Mouse (Mus musculus): ENCODE measurements at regions not wholly inside any gene's neighbourhood (a gene's known extent, or its start where the extent isn't known, plus 50 kb on each side); places are given as distances from the start of the nearest gene placed in this dataset.

DNA sequence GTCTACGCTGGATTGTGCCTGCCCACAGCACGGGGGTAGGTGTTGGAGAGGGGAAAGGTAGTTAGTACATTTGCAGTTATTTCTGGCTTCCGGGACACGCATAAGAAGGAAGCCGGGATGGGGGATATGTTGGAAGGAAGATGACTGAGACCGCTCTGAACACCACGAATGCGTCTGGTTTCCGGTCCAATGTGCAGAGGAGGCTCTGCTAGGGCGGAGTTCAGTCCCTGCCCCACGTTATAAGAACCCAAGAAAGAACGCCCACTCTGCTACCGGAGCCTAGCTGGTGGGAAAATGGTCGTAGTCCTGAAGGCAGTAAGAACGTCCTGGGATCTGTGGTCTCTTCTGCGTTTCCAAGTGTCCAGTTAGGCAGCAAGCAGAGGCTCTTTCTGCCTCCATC lies 104.1 kb downstream of the Sox9 start:
- H3K4me1 ChIP-seq (ENCODE audit: insufficient read depth): no peaks in the 10 kb centered on the region
- 80% methylated on average over 16 of the region's 16 CpGs for WGBS
- ATAC-seq (ENCODE audit: insufficient read depth): no peak
- DNase-seq: no peak
- H3K36me3 ChIP-seq (ENCODE audit: insufficient read depth): no peaks in the 10 kb centered on the region
- no peaks in the 10 kb centered on the region for H3K27me3 ChIP-seq (ENCODE audit: insufficient read depth, low read length)
- no peak overlapping the region for H3K4me2 ChIP-seq
- no peak overlapping the region for H3K27ac ChIP-seq (ENCODE audit: low read depth)
- H3K9me3 ChIP-seq (ENCODE audit: low read depth, low read length): no peaks in the 10 kb centered on the region
- H3K9ac ChIP-seq: no peak overlapping the region
- H3K4me3 ChIP-seq (ENCODE audit: low read depth, low read length): no peak overlapping the region
- TF ChIP-seq CTCF (IDR thresholded peaks at IDR 0.05; ENCODE audit: low read depth): no peak

DNA sequence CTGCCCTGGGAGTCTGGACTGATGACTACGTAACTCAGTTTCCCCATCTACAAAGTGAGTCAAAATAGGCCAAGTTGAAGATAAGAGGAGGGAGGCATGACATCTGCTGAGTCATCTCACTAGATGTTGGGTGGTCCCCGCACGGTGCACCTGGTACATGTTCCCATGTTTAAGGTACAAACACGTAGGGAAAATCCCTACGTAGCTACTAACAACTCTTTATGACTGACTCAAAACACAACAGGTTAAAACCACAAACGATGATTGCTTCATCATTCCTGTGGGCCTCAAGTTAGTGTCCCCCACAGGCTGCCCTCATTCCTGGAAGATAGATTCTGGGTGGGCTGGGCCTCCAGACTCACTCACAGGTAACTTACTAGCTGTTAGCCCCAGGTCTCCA lies 107.7 kb downstream of the Sox9 start:
- Histone ChIP-seq H3K4me1 (ENCODE audit: insufficient read depth) (no peaks in the 10 kb centered on the region), H3K9me3 (ENCODE audit: low read depth, low read length) (no peaks in the 10 kb centered on the region), H3K9ac (no peak overlapping the region), H3K4me3 (ENCODE audit: low read depth, low read length) (no peak overlapping the region), H3K27me3 (ENCODE audit: insufficient read depth, low read length) (no peaks in the 10 kb centered on the region), H3K36me3 (ENCODE audit: insufficient read depth) (no peaks in the 10 kb centered on the region), H3K27ac (ENCODE audit: low read depth) (no peak overlapping the region), H3K4me2 (no peak overlapping the region)
- DNase-seq (no peak), ATAC-seq (ENCODE audit: insufficient read depth) (no peak)
- WGBS: 89% methylated on average over 6 of the region's 6 CpGs
- TF ChIP-seq CTCF (IDR thresholded peaks at IDR 0.05; ENCODE audit: low read depth): no peak

DNA sequence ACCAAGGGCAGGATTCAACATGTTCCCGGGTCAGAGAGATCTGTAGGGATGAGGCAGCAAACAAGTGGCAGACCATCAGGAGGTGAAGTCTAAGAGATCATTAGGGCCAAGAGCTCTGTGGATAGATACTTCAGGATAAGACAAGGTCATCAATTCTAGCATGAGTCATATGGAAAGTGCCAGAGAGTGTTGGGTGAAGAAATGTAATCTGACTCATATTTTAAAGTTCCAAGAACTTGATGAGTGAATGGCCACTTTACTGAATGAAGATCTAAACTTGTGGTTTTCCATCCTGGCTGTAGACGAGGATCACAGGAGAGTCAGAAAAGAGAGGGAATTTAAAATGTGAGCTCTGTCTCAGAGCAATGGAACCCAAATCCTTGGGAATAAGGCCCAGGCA lies 115.6 kb downstream of the Sox9 start:
- H3K4me2 ChIP-seq: no peak overlapping the region
- no peaks in the 10 kb centered on the region for H3K36me3 ChIP-seq (ENCODE audit: insufficient read depth)
- DNase-seq (no peak), ATAC-seq (ENCODE audit: insufficient read depth) (no peak)
- H3K27ac ChIP-seq (ENCODE audit: low read depth): no peak overlapping the region
- H3K4me3 ChIP-seq (ENCODE audit: low read depth, low read length): no peak overlapping the region
- H3K9me3 ChIP-seq (ENCODE audit: low read depth, low read length): no peaks in the 10 kb centered on the region
- WGBS: 70% methylated on average over 2 of the region's 2 CpGs
- no peak overlapping the region for H3K9ac ChIP-seq
- no peaks in the 10 kb centered on the region for H3K4me1 ChIP-seq (ENCODE audit: insufficient read depth)
- no peaks in the 10 kb centered on the region for H3K27me3 ChIP-seq (ENCODE audit: insufficient read depth, low read length)
- TF ChIP-seq CTCF (IDR thresholded peaks at IDR 0.05; ENCODE audit: low read depth): no peak

DNA sequence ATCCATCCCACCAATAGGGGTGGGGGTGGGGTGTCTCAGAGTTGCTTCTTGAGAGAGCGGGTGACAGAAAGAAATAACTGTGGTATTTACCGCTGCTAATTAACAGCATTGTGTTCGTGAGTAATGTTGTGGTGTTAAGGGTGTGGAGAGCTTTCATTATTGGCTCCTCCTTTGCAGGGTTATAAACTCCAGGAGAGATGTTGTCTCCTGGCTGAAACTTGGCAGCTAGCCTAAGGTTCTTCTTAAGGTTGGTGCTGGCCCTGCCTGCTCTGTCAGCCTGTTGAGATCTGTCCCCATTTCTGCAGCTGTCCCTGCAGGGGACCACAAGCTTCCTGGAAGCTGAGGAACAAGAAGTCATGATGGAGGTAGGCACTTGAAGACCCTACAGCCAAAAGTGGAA lies 120.6 kb downstream of the Sox9 start:
- WGBS: 86% methylated on average over 3 of the region's 3 CpGs
- Histone ChIP-seq H3K4me1 (ENCODE audit: insufficient read depth) (no peaks in the 10 kb centered on the region), H3K9ac (no peak overlapping the region), H3K27me3 (ENCODE audit: insufficient read depth, low read length) (no peaks in the 10 kb centered on the region), H3K9me3 (ENCODE audit: low read depth, low read length) (no peaks in the 10 kb centered on the region), H3K36me3 (ENCODE audit: insufficient read depth) (no peaks in the 10 kb centered on the region), H3K27ac (ENCODE audit: low read depth) (no peak overlapping the region), H3K4me3 (ENCODE audit: low read depth, low read length) (no peak overlapping the region), H3K4me2 (no peak overlapping the region)
- DNase-seq (no peak), ATAC-seq (ENCODE audit: insufficient read depth) (no peak)
- TF ChIP-seq CTCF (IDR thresholded peaks at IDR 0.05; ENCODE audit: low read depth): no peak

DNA sequence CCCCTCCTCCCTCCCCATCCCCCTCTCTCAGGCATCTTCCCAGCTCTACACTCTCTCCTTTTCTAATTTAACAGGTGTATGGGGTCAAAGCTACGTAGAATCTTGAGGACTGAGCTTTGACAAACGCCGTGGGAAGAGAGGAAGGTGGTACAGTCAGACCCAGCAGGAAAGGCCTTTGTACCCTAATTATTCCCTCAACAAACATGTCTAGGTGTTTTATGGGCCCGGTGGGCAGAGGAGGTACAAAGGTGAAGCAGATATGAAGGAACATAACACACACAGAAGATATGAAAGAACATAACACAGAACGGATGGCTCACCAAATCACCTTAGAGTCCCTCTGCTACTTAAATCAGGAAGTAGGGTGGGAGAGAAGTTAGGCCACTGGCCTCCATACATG lies 128.3 kb downstream of the Sox9 start:
- TF ChIP-seq CTCF (IDR thresholded peaks at IDR 0.05; ENCODE audit: low read depth): no peak
- Histone ChIP-seq H3K9ac (no peak overlapping the region), H3K27me3 (ENCODE audit: insufficient read depth, low read length) (no peaks in the 10 kb centered on the region), H3K4me1 (ENCODE audit: insufficient read depth) (no peaks in the 10 kb centered on the region), H3K4me2 (no peak overlapping the region), H3K36me3 (ENCODE audit: insufficient read depth) (no peaks in the 10 kb centered on the region), H3K4me3 (ENCODE audit: low read depth, low read length) (no peak overlapping the region), H3K9me3 (ENCODE audit: low read depth, low read length) (no peaks in the 10 kb centered on the region), H3K27ac (ENCODE audit: low read depth) (no peak overlapping the region)
- DNase-seq (no peak), ATAC-seq (ENCODE audit: insufficient read depth) (no peak)
- WGBS: 58% methylated on average over 5 of the region's 5 CpGs

DNA sequence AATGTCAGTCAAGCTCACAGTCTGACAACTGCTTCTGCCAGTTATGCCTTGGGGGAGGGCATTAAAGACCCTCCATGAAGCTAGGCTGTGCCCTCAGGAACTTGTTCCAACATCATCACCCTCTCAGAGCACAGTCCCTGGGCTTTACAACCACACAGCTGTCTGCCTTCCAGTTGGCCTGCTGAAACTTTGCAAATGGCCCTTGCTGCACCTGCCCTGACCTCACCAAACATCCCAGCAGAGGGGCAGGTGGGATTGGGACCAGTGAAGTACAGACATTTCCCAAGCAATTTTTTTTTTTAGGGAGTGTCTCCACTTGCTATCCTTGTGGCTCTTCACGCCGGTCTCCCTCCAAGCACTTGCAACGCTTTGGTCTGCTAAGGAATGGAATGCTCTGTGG lies 130.9 kb downstream of the Sox9 start:
- H3K9ac ChIP-seq: no peak overlapping the region
- ATAC-seq (ENCODE audit: insufficient read depth) (no peak), DNase-seq (no peak)
- no peak overlapping the region for H3K27ac ChIP-seq (ENCODE audit: low read depth)
- no peaks in the 10 kb centered on the region for H3K4me1 ChIP-seq (ENCODE audit: insufficient read depth)
- 52% methylated on average over 3 of the region's 3 CpGs for WGBS
- no peak for TF ChIP-seq CTCF (IDR thresholded peaks at IDR 0.05; ENCODE audit: low read depth)
- H3K4me2 ChIP-seq: no peak overlapping the region
- H3K9me3 ChIP-seq (ENCODE audit: low read depth, low read length): no peaks in the 10 kb centered on the region
- no peaks in the 10 kb centered on the region for H3K27me3 ChIP-seq (ENCODE audit: insufficient read depth, low read length)
- H3K4me3 ChIP-seq (ENCODE audit: low read depth, low read length): no peak overlapping the region
- H3K36me3 ChIP-seq (ENCODE audit: insufficient read depth): no peaks in the 10 kb centered on the region

DNA sequence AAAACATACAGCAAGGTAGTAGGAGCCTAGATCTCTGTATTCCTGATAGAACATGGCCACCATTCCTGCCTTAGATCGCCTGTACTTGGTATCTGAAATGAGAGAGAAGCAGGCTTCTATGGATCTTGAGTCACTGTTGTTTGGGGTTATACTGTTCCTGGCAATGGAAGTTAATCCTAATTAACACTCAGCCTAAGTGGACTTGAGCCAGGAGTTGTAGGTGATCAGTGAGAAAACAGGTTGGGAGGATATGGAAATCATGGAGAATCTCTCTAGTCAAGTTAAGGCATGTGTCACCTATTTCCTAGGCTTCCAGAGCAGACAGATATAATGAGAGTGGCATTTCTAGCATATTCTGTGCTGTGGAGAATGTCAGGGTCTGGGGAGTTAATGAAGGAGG lies 134.9 kb downstream of the Sox9 start:
- no peak for ATAC-seq (ENCODE audit: insufficient read depth)
- no peaks in the 10 kb centered on the region for H3K9me3 ChIP-seq (ENCODE audit: low read depth, low read length)
- H3K27ac ChIP-seq (ENCODE audit: low read depth): no peak overlapping the region
- H3K4me1 ChIP-seq (ENCODE audit: insufficient read depth): no peaks in the 10 kb centered on the region
- H3K4me2 ChIP-seq: no peak overlapping the region
- WGBS: 94% methylated on average over 1 of the region's 1 CpGs
- no peak for TF ChIP-seq CTCF (IDR thresholded peaks at IDR 0.05; ENCODE audit: low read depth)
- no peak overlapping the region for H3K9ac ChIP-seq
- no peaks in the 10 kb centered on the region for H3K36me3 ChIP-seq (ENCODE audit: insufficient read depth)
- DNase-seq: no peak
- H3K4me3 ChIP-seq (ENCODE audit: low read depth, low read length): no peak overlapping the region
- no peaks in the 10 kb centered on the region for H3K27me3 ChIP-seq (ENCODE audit: insufficient read depth, low read length)

DNA sequence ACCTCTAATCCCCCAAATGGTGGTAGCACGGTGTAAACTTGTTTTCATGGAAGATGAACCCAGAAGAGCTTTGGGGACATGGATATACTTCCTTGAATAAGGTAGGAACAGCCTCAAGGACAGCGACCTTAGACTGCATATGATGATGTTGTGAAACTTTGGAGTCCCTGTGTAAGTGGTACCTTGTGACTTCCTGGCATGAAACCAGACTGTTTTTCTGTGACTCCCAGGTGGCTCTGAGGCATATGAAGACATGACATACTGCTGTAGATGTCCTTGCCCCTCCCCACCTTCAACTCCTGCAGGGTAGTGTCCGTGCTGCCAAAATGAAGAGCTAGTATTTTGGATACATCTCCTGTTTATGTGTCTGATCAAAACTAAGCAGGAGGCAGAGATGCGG lies 138.1 kb downstream of the Sox9 start:
- Histone ChIP-seq H3K4me1 (ENCODE audit: insufficient read depth) (no peaks in the 10 kb centered on the region), H3K4me3 (ENCODE audit: low read depth, low read length) (no peak overlapping the region), H3K9ac (no peak overlapping the region), H3K9me3 (ENCODE audit: low read depth, low read length) (no peaks in the 10 kb centered on the region), H3K27me3 (ENCODE audit: insufficient read depth, low read length) (no peaks in the 10 kb centered on the region), H3K4me2 (no peak overlapping the region), H3K36me3 (ENCODE audit: insufficient read depth) (no peaks in the 10 kb centered on the region), H3K27ac (ENCODE audit: low read depth) (no peak overlapping the region)
- DNase-seq (no peak), ATAC-seq (ENCODE audit: insufficient read depth) (no peak)
- 84% methylated on average over 4 of the region's 4 CpGs for WGBS
- TF ChIP-seq CTCF (IDR thresholded peaks at IDR 0.05; ENCODE audit: low read depth): no peak

Data from lung, embryonic 14.5 days (tissue).